Mouse (Mus musculus): ENCODE data around the gene Olfr1219.

The Olfr1219 gene

GRCm38 (mm10) chr2:89083413-89083812, at the start of gene Olfr1219:
Gene Olfr1219, minus strand, starts transcription at chr2:89083513.
- no peak for DNase-seq (ENCODE audit: low spot score)

GRCm38 (mm10) chr2:89132954-89133353, 49.6 kb upstream of the Olfr1219 start, which contains the start of gene Olfr1222:
Gene Olfr1222, minus strand, starts transcription at chr2:89133054.
- DNase-seq (ENCODE audit: low spot score): no peak

- DNase-seq (ENCODE audit: low spot score): no peak
Measured at GRCm38 (mm10) chr2:89117183-89117582, 33.9 kb upstream of the Olfr1219 start, which contains the start of gene Olfr1221. Gene Olfr1221, minus strand, starts transcription at chr2:89117283.

- DNase-seq (ENCODE audit: low spot score): no peak
Measured at GRCm38 (mm10) chr2:89106735-89107134, 23.4 kb upstream of the Olfr1219 start, which contains the start of gene Olfr1220. Gene Olfr1220, minus strand, starts transcription at chr2:89106835.

GRCm38 (mm10) chr2:89105651-89106050, 22.3 kb upstream of the Olfr1219 start:
- no peak for DNase-seq (ENCODE audit: low spot score)

- no peak for DNase-seq (ENCODE audit: low spot score)
Measured at GRCm38 (mm10) chr2:89093848-89094247, 10.5 kb upstream of the Olfr1219 start.

GRCm38 (mm10) chr2:89081487-89081886, 1.8 kb downstream of the Olfr1219 start:
- DNase-seq (ENCODE audit: low spot score): no peak

- DNase-seq (ENCODE audit: low spot score): no peak
Measured at GRCm38 (mm10) chr2:89061087-89061486, 22.2 kb downstream of the Olfr1219 start, which contains the start of gene Olfr1218. Gene Olfr1218, minus strand, starts transcription at chr2:89061187.

GRCm38 (mm10) chr2:89031965-89032364, 51.3 kb downstream of the Olfr1219 start, which contains the start of gene Olfr1217:
Gene Olfr1217, minus strand, starts transcription at chr2:89032065.
- no peak for DNase-seq (ENCODE audit: low spot score)
